Mouse (Mus musculus) MEL (cell line): ENCODE measurements at regions not wholly inside any gene's neighbourhood (a gene's known extent, or its start where the extent isn't known, plus 50 kb on each side); places are given as distances from the start of the nearest gene placed in this dataset.

Source experiments
- CHD2 ChIP-seq: IDR thresholded peaks from 2 replicates; pipeline ENCODE4 v1.6.1; 2011; ENCODE audit warnings: low read length, improper control_type of control experiment
- CTCF ChIP-seq, 3 experiments: IDR thresholded peaks in 2 of 3; conservative IDR thresholded peaks in 1 of 3; 2 replicates each; pipeline ENCODE4 v1.5.1; 2011 to 2012; ENCODE audit warnings: low read length in 3 of 3, low read depth in 2 of 3, mild to moderate bottlenecking in 2 of 3, improper control_type of control experiment in 1 of 3, inconsistent platforms in 1 of 3, mixed read lengths in 1 of 3, moderate library complexity in 1 of 3; ENCODE audit not compliant: control insufficient read depth in 1 of 3, insufficient read depth in 1 of 3, poor library complexity in 1 of 3, severe bottlenecking in 1 of 3
- EP300 ChIP-seq, 2 experiments: IDR thresholded peaks; 2 replicates each; pipeline ENCODE4 v1.6.1; 2011; ENCODE audit warnings: improper control_type of control experiment in 2 of 2, low read length in 2 of 2, low read depth in 1 of 2, mild to moderate bottlenecking in 1 of 2
- POLR2A ChIP-seq, 2 experiments: IDR thresholded peaks; 2 replicates each; pipeline ENCODE4 v1.6.1; 2011 to 2012; ENCODE audit warnings: low read length in 2 of 2, mild to moderate bottlenecking in 2 of 2, control low read depth in 1 of 2, improper control_type of control experiment in 1 of 2, low read depth in 1 of 2, moderate library complexity in 1 of 2; ENCODE audit not compliant: control insufficient read depth in 1 of 2, insufficient read depth in 1 of 2, poor library complexity in 1 of 2

- no peak for TF ChIP-seq CTCF (IDR thresholded peaks at IDR 0.05 in 2 of 3, conservative IDR thresholded peaks at IDR 0.05 in 1 of 3; ENCODE audit: control insufficient read depth in 1 of 3, insufficient read depth in 1 of 3, low read depth in 2 of 3, low read length in 3 of 3, poor library complexity in 1 of 3, severe bottlenecking in 1 of 3)
- TF ChIP-seq CHD2, result no peak
- no peak for TF ChIP-seq POLR2A (IDR thresholded peaks at IDR 0.05; ENCODE audit: control insufficient read depth in 1 of 2, insufficient read depth in 1 of 2, low read depth in 1 of 2, low read length in 2 of 2, poor library complexity in 1 of 2)
- TF ChIP-seq EP300 (IDR thresholded peaks at IDR 0.05; ENCODE audit: low read depth in 1 of 2, low read length in 2 of 2), result no peak
Observed at GRCm38 (mm10) chr8:9048116-9048515, 357.8 kb upstream of the Arglu1 start.
